Mouse (Mus musculus) brain, embryonic 14.5 days (tissue): Measurements from ENCODE around the gene Snrpd3.

ENCODE experiments used
- CTCF ChIP-seq: fragments of 200-500 bp; IDR thresholded peaks from 2 replicates; pipeline ENCODE4 v1.5.1; 2012; ENCODE audit warnings: inconsistent platforms, mild to moderate bottlenecking, moderate library complexity, borderline replicate concordance; ENCODE audit not compliant: insufficient read depth, insufficient read length; ENCODE audit errors: extremely low read depth
- POLR2A ChIP-seq: fragments of 200-500 bp; IDR thresholded peaks from 2 replicates; pipeline ENCODE4 v1.6.1; 2012; ENCODE audit warnings: mild to moderate bottlenecking, inconsistent platforms, borderline replicate concordance; ENCODE audit not compliant: poor library complexity, insufficient read depth, insufficient read length, severe bottlenecking; ENCODE audit errors: extremely low read depth

DNA sequence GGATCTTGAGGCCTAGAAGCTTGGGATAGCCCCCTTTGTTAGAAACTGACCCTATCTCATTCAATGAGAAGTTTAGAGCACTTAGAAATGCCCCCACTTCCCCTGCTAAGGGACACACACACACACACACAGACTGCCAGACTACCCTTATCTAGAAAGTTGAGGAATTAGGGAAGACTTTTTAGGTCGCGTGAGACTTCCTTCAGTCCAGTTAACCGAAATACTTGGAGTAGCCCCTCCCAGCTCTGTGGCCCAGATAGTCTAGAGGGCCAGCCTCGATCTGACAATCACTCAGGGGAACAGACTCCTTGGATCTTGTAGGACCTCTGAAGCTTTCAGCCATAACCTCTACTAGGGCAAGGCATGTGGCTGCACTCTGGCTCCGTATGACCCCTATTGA is 50.7 kb downstream of the Snrpd3 start:
- no peak for TF ChIP-seq CTCF
- no peak for TF ChIP-seq POLR2A
